In the genomic region with DNA sequence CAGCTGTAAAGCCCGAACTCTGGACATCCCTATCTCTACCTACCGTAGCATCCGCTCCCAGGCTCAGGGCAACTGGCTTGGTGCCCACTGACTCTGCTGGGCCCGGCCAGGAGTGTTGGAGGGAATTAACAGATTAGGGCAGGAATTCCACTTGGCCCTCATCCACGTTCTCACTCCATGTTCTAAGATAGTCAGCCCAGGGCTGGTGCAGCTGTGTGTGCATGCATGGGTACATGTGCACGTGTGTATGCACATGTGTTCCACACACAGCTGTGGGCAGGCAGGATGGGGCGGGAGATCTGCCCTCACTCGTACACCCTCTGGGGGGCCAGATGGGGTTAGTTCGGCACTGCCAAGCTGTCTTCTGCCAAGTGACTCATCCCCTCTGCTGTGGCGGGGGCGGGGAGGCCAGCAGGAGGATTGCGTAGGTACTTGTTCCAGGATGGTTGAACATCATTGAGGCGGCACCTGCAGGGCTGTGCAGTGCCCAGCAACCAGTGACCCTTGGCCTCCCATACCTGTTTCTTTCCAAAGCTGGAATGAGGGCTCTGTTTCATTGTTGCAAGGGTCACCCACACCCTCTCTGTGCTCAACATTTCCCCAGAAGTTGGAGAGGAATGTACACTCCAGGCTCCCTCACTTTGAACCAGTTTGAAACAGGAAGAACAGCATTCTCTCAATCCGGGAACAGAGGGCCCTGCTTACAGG, we compare ENCODE assay signal across 9 mouse cellular contexts. TPM values are rescaled to one million over a fixed set of nuclear protein-coding genes. Genes with fewer than 3 reads are reported as not detected.
DNase-seq lines count a peak whose midpoint lies in the region; ATAC-seq and TF ChIP-seq lines count a peak whose summit lies in the region.
"Had no signal": no experiment of that assay in that cellular context is flagged by ENCODE, and none has a peak within 500 bp of the region (broad histone marks: within the 10 kb centered on the region; RNA-seq: fewer than 3 reads in every experiment).

No protein-coding gene starts in this region.

- H3K4me1 ChIP-seq in heart, postnatal 0 days (ENCODE audit: control insufficient read depth, insufficient read depth): peaks cover 42% of the 10 kb centered on the region
- no peaks in the 10 kb centered on the region; the same call in 1 of the 2 replicates for H3K4me1 ChIP-seq in stomach, embryonic 14.5 days (ENCODE audit: control insufficient read depth, insufficient read depth, low read length)

- whole genome bisulfite sequencing in heart, postnatal 0 days: 23% methylated on average over 14 of the region's 14 CpGs
- WGBS in stomach, embryonic 14.5 days: 50% methylated on average over 14 of the region's 14 CpGs

- no peak for TF ChIP-seq CTCF in heart, postnatal 0 days (IDR thresholded peaks at IDR 0.05; ENCODE audit: low read depth)
- TF ChIP-seq CTCF in left cerebral cortex, adult 2 months (IDR thresholded peaks at IDR 0.05): no peak

- no peak overlapping the region for H3K4me2 ChIP-seq in heart, postnatal 0 days (ENCODE audit: low read depth, low read length)
- no peak overlapping the region for H3K4me2 ChIP-seq in stomach, embryonic 14.5 days (replicated peaks; ENCODE audit: low read depth, low read length)

- H3K27me3 ChIP-seq in heart, postnatal 0 days (ENCODE audit: control insufficient read depth, insufficient read depth, low read length): peaks cover 36% of the 10 kb centered on the region
- peaks cover 25% of the 10 kb centered on the region for H3K27me3 ChIP-seq in stomach, embryonic 14.5 days (ENCODE audit: control insufficient read depth, insufficient read depth, low read length)

- peak; percentile 84; the same call in 1 of the 2 replicates for TF ChIP-seq EP300 in heart, postnatal 0 days (IDR thresholded peaks at IDR 0.05; ENCODE audit: low read depth)

- H3K36me3 ChIP-seq in heart, postnatal 0 days (replicated peaks; ENCODE audit: control insufficient read depth, insufficient read depth, low read length): no peaks in the 10 kb centered on the region
- H3K36me3 ChIP-seq in stomach, embryonic 14.5 days (ENCODE audit: control insufficient read depth, insufficient read depth, low read length): no peaks in the 10 kb centered on the region

- intact Hi-C loops in left cerebral cortex, adult 2 months (cut with DNase I): no loop called here

- H3K9me3 ChIP-seq in heart, postnatal 0 days (replicated peaks; ENCODE audit: control insufficient read depth, low read length): no peaks in the 10 kb centered on the region
- H3K9me3 ChIP-seq in stomach, embryonic 14.5 days (ENCODE audit: control insufficient read depth, low read depth, low read length): no peaks in the 10 kb centered on the region

- peak; percentile 82 for ATAC-seq in heart, postnatal 0 days (ENCODE audit: insufficient read depth, low read depth)
- no peak for ATAC-seq in stomach, embryonic 14.5 days (ENCODE audit: insufficient number of reproducible peaks, insufficient read depth, low FRiP score, low read depth)
- ATAC-seq in CD4-positive, CD25-positive, alpha-beta regulatory T cell, adult 4 months: no peak

- no peak overlapping the region for H3K9ac ChIP-seq in heart, postnatal 0 days (replicated peaks; ENCODE audit: low read depth, low read length)
- H3K9ac ChIP-seq in stomach, embryonic 14.5 days (replicated peaks; ENCODE audit: low read depth, low read length): no peak overlapping the region

- no peak overlapping the region for H3K4me3 ChIP-seq in heart, postnatal 0 days (ENCODE audit: low read depth, low read length)
- no peak overlapping the region for H3K4me3 ChIP-seq in left cerebral cortex, adult 2 months
- H3K4me3 ChIP-seq in stomach, embryonic 14.5 days (ENCODE audit: low read depth, low read length): no peak overlapping the region

- H3K27ac ChIP-seq in heart, postnatal 0 days (ENCODE audit: low read depth): peak overlapping the region; percentile 21; the same call in 1 of the 2 replicates
- H3K27ac ChIP-seq in left cerebral cortex, adult 2 months: no peak overlapping the region
- H3K27ac ChIP-seq in stomach, embryonic 14.5 days (ENCODE audit: low read length): peak overlapping the region; percentile 88; the same call in 1 of the 2 replicates

- peak; percentile 40 to 43 for DNase-seq in right cerebral cortex, adult 2 months (ENCODE audit: low spot score in 2 of 2)
- DNase-seq in right cerebral cortex, postnatal 4 days: no peak
- DNase-seq in cerebellum, postnatal 14 days: peak; percentile 49 to 59
- DNase-seq in heart, postnatal 0 days (ENCODE audit: low spot score): peak; percentile 94
- peak; percentile 48 to 54 for DNase-seq in left cerebral cortex, adult 2 months (ENCODE audit: extremely low spot score in 1 of 2, low spot score in 2 of 2)
- no peak for DNase-seq in spleen, adult 18-20 months

RNA-seq across cellular contexts. Expression of a gene that starts 2.6 kb away (rescaled TPM):
- total RNA-seq in heart, postnatal 0 days (2014; rRNA removed; ENCODE audit: low replicate concordance): 1.9 and 2.4 TPM in 2 replicates
- 0.85 and 1.00 TPM in 2 replicates for polyA plus RNA-seq in heart, postnatal 0 days (2015; fragmentation: Nextera tagmentation; extraction: Ambion mirVana)
- 1 to 10 TPM in 1 of 2 experiments, under 1 TPM in 1; 1.00 to 1.4 TPM for total RNA-seq in left cerebral cortex, adult 2 months (2021)
- 12.7 and 15.6 TPM in 2 replicates for polyA plus RNA-seq in stomach, embryonic 14.5 days (2014; fragmentation: Nextera tagmentation; extraction: Ambion mirVana)
- polyA plus RNA-seq in CD4-positive, CD25-positive, alpha-beta regulatory T cell, adult 4 months (2017; shearing (Covaris generic)): under 1 TPM; 0.11 to 0.23 TPM

RNA-seq across cellular contexts. Expression of a gene that starts 12.1 kb away (rescaled TPM):
- total RNA-seq in heart, postnatal 0 days (2014; rRNA removed; ENCODE audit: low replicate concordance): not detected in 2 replicates
- not detected in 2 replicates for polyA plus RNA-seq in heart, postnatal 0 days (2015; fragmentation: Nextera tagmentation; extraction: Ambion mirVana)
- total RNA-seq in left cerebral cortex, adult 2 months (2021): 1 to 10 TPM; 4.8 to 5.0 TPM
- polyA plus RNA-seq in stomach, embryonic 14.5 days (2014; fragmentation: Nextera tagmentation; extraction: Ambion mirVana): 0.06 and 0.13 TPM in 2 replicates
- not detected for polyA plus RNA-seq in CD4-positive, CD25-positive, alpha-beta regulatory T cell, adult 4 months (2017; shearing (Covaris generic))
- polyA plus RNA-seq: large intestine, adult 2 months had no signal

Comparison
In these comparisons a context has a peak if more than half of its experiments do, and no peak if none do; other contexts are left out.
1. DNase-seq: peak in right cerebral cortex, adult 2 months (2 of 2), cerebellum, postnatal 14 days (2 of 2), heart, postnatal 0 days (single experiment) and left cerebral cortex, adult 2 months (2 of 2); none in right cerebral cortex, postnatal 4 days (single experiment) and spleen, adult 18-20 months (0 of 2).